Mouse (Mus musculus) limb, embryonic 11.5 days (tissue): Measurements from ENCODE around the gene Coa5. TPM values are rescaled to one million over a fixed set of nuclear protein-coding genes. Genes with fewer than 3 reads are reported as not detected.

Source experiments
- ATAC-seq: fragments of 200-750 bp; cut with Nextera tagmentation; 2 replicates; pipeline ENCODE4 v1.8.0; 2017; ENCODE audit warnings: low read depth; ENCODE audit not compliant: insufficient number of reproducible peaks, low FRiP score, low TSS enrichment
- DNase-seq: peaks from one replicate; pipeline ENCODE4 v3.0.0-alpha.2; 2015; ENCODE audit warnings: low spot score
- H3K27ac ChIP-seq: fragments of 300-500 bp; sonication (generic); replicated peaks from 2 replicates; pipeline ENCODE4 v1.5.1; 2014; ENCODE audit warnings: low read depth, mild to moderate bottlenecking, low read length
- H3K27me3 ChIP-seq: fragments of 300-500 bp; sonication (generic); 2 replicates; pipeline ENCODE4 v1.6.1; 2014; ENCODE audit warnings: mild to moderate bottlenecking, low read length, mixed read lengths; ENCODE audit not compliant: control insufficient read depth, insufficient read depth
- H3K36me3 ChIP-seq: fragments of 300-500 bp; sonication (generic); 2 replicates; pipeline ENCODE4 v1.6.1; 2014; ENCODE audit warnings: mild to moderate bottlenecking, low read length, moderate library complexity, mixed read lengths; ENCODE audit not compliant: control insufficient read depth, insufficient read depth
- H3K4me1 ChIP-seq: fragments of 300-500 bp; sonication (generic); 2 replicates; pipeline ENCODE4 v1.6.1; 2014; ENCODE audit warnings: low read length, mixed read lengths; ENCODE audit not compliant: control insufficient read depth, insufficient read depth
- H3K4me2 ChIP-seq: fragments of 300-500 bp; sonication (generic); 2 replicates; pipeline ENCODE4 v1.6.1; 2014; ENCODE audit warnings: low read depth, mild to moderate bottlenecking, moderate library complexity; ENCODE audit not compliant: severe bottlenecking
- H3K4me3 ChIP-seq: fragments of 300-500 bp; sonication (generic); 2 replicates; pipeline ENCODE4 v1.5.1; 2014; ENCODE audit warnings: low read depth, low read length
- H3K9ac ChIP-seq: fragments of 300-500 bp; sonication (generic); 2 replicates; pipeline ENCODE4 v1.6.1; 2014; ENCODE audit warnings: mild to moderate bottlenecking, low read length
- H3K9me3 ChIP-seq: fragments of 300-500 bp; sonication (generic); 2 replicates; pipeline ENCODE4 v1.6.1; 2016; ENCODE audit warnings: low read length; ENCODE audit not compliant: control insufficient read depth
- WGBS: fragments of 180-500 bp; shearing (Covaris S2); extraction: QIAGEN DNeasy Blood & Tissue Kit; methylation state at CpG from one replicate; pipeline ENCODE4 v1.1.7; 2014; 5-methylcytosine and 5-hydroxymethylcytosine counted together
- polyA plus RNA-seq: library from polyadenylated mRNA; unstranded; fragments of >200 nt; fragmentation: Nextera tagmentation; extraction: Ambion mirVana; gene quantifications from 2 replicates; pipeline ENCODE4 v1.2.1, GENCODE M21; 2014

Coa5 gene
- polyA plus RNA-seq, 1 experiment from 2014 or later: 58.8 TPM

- Histone ChIP-seq H3K9me3 (no peaks in the 10 kb centered on the region), H3K4me3 (no peak overlapping the region), H3K4me2 (no peak overlapping the region), H3K27ac (no peak overlapping the region), H3K9ac (no peak overlapping the region), H3K36me3 (no peaks in the 10 kb centered on the region), H3K4me1 (no peaks in the 10 kb centered on the region), H3K27me3 (no peaks in the 10 kb centered on the region)
- 91% methylated on average over 7 of the region's 7 CpGs for WGBS
- DNase-seq (no peak), ATAC-seq (no peak)
These were observed 61.0 kb downstream of the Coa5 start for GRCm38 (mm10) chr1:37368768-37369385.

GRCm38 (mm10) chr1:37368125-37368524 is 61.8 kb downstream of the Coa5 start:
- no peak overlapping the region for H3K4me3 ChIP-seq
- H3K27me3 ChIP-seq: no peaks in the 10 kb centered on the region
- H3K4me1 ChIP-seq: no peaks in the 10 kb centered on the region
- no peak overlapping the region for H3K4me2 ChIP-seq
- WGBS: 91% methylated on average over 10 of the region's 10 CpGs
- H3K9me3 ChIP-seq: no peaks in the 10 kb centered on the region
- ATAC-seq (no peak), DNase-seq (no peak)
- no peak overlapping the region for H3K27ac ChIP-seq
- no peaks in the 10 kb centered on the region for H3K36me3 ChIP-seq
- no peak overlapping the region for H3K9ac ChIP-seq

Other genes with a start within 250 kb of the Coa5 start
- gene Cnga3, start 215.7 kb downstream of the Coa5 start, polyA plus RNA-seq: not detected in 2 replicates
- 12.6 and 13.3 TPM in 2 replicates for gene Inpp4a, start 130.2 kb downstream of the Coa5 start, polyA plus RNA-seq
- 111 and 118 TPM in 2 replicates for gene Unc50, start within 50 bp of the Coa5 start, polyA plus RNA-seq
- gene Mgat4a, start 110.9 kb upstream of the Coa5 start, polyA plus RNA-seq: 6.3 and 7.0 TPM in 2 replicates